ENCODE assay signal across 8 mouse cellular contexts in genomic region chr16:18052731-18053202, GRCm38 (mm10). TPM values are rescaled to one million over a fixed set of nuclear protein-coding genes. Genes with fewer than 3 reads are reported as not detected.
DNase-seq lines count a peak whose midpoint lies in the region; ATAC-seq and TF ChIP-seq lines count a peak whose summit lies in the region.

TSS of gene Dgcr6 (plus strand) at chr16:18052860.

- no peaks in the 10 kb centered on the region for H3K36me3 ChIP-seq in lung, embryonic 14.5 days (ENCODE audit: insufficient read depth)

- ATAC-seq in hematopoietic stem cell, adult 5-6 weeks (replicated peaks in 1 of 2; ENCODE audit: insufficient read depth in 1 of 2, low FRiP score in 2 of 2, low TSS enrichment in 1 of 2, low read depth in 1 of 2, poor library complexity in 2 of 2, severe bottlenecking in 2 of 2) = peak; percentile 38 to 42; a peak in 1 of 4 replicates
- ATAC-seq in lung, embryonic 14.5 days (ENCODE audit: insufficient read depth) = peak; percentile 91

- H3K4me2 ChIP-seq in lung, embryonic 14.5 days = peak within 1 kb of the TSS; percentile 21; the same call in 1 of the 2 replicates

- no peaks in the 10 kb centered on the region for H3K27me3 ChIP-seq in lung, embryonic 14.5 days (ENCODE audit: insufficient read depth, low read length)

- DNase-seq in MN1 (ENCODE audit: low spot score) = peak; percentile 90
- peak; percentile 86 for DNase-seq in cerebellum, adult 8-10 months
- DNase-seq in frontal cortex, adult 2 months (ENCODE audit: extremely low spot score in 1 of 2, low spot score in 1 of 2) = peak in 1 of 2 experiments; percentile 91
- DNase-seq in layer of hippocampus, adult 8-10 months (ENCODE audit: low spot score in 2 of 2) = peak; percentile 72 to 86
- peak; percentile 92 for DNase-seq in lung, embryonic 14.5 days
- peak; percentile 47 for DNase-seq in ovary, postnatal 10 days (ENCODE audit: low spot score)
- DNase-seq in thymus, postnatal 14 days = peak; percentile 75

- peak; percentile 90 for TF ChIP-seq CTCF in lung, embryonic 14.5 days (IDR thresholded peaks at IDR 0.05; ENCODE audit: low read depth)

- H3K4me1 ChIP-seq in lung, embryonic 14.5 days (ENCODE audit: insufficient read depth) = no peaks in the 10 kb centered on the region

- no peak within 1 kb of the TSS for H3K4me3 ChIP-seq in lung, embryonic 14.5 days (ENCODE audit: low read depth, low read length)

- no peaks in the 10 kb centered on the region for H3K9me3 ChIP-seq in lung, embryonic 14.5 days (ENCODE audit: low read depth, low read length)

- H3K27ac ChIP-seq in lung, embryonic 14.5 days (ENCODE audit: low read depth) = no peak within 1 kb of the TSS

- 0 out of 2 replicates have a peak within 1 kb of the TSS, but pooled peaks have one; percentile 7 for H3K9ac ChIP-seq in lung, embryonic 14.5 days

- WGBS in lung, embryonic 14.5 days = 11% methylated on average over 11 of the region's 11 CpGs

RNA-seq across cellular contexts. Expression of gene Dgcr6, which starts in this region (rescaled TPM):
- polyA plus RNA-seq in frontal cortex, adult 2 months (2012; rRNA removed) = 100 and 104 TPM in 2 replicates
- total RNA-seq in hematopoietic stem cell, adult 5-6 weeks (2017) = 19.6 and 29.7 TPM in 2 replicates
- total RNA-seq in layer of hippocampus, adult 8-10 months (2022) = 10 to 100 TPM; 72.9 to 89.1 (median 76.9) TPM
- polyA plus RNA-seq in lung, embryonic 14.5 days (2014; fragmentation: Nextera tagmentation; extraction: Ambion mirVana) = 93.8 and 97.3 TPM in 2 replicates
